Mouse (Mus musculus) MEL (cell line): ENCODE results near the gene Gm648. TPM values are rescaled to one million over a fixed set of nuclear protein-coding genes. Genes with fewer than 3 reads are reported as not detected.
A peak's percentile ranks its signal among the peaks of the same experiment; 100 is the strongest.

Source experiments
- DNase-seq: peaks from one replicate; pipeline ENCODE4 v3.0.0; 2011; ENCODE audit warnings: low read depth, low spot score
- H3K27ac ChIP-seq: 2 replicates; pipeline ENCODE4 v1.5.1; 2012; ENCODE audit warnings: low read depth, mild to moderate bottlenecking, control low read depth, low read length, moderate library complexity; ENCODE audit not compliant: control insufficient read depth
- H3K27me3 ChIP-seq, 2 experiments: fragments of 150-350 bp in 1 of 2; sonication (generic) in 1 of 2; 2 replicates each; pipeline ENCODE4 v1.6.1; 2012; ENCODE audit warnings: low read length in 2 of 2, mild to moderate bottlenecking in 2 of 2, improper control_type of control experiment in 1 of 2, moderate library complexity in 1 of 2; ENCODE audit not compliant: insufficient read depth in 2 of 2, control insufficient read depth in 1 of 2
- H3K36me3 ChIP-seq, 2 experiments: 2 replicates each; pipeline ENCODE4 v1.6.1; 2012 to 2014; ENCODE audit warnings: low read length in 2 of 2, improper control_type of control experiment in 1 of 2, inconsistent platforms in 1 of 2, mild to moderate bottlenecking in 1 of 2; ENCODE audit not compliant: insufficient read depth in 2 of 2, control insufficient read depth in 1 of 2
- H3K4me1 ChIP-seq, 2 experiments: fragments of 150-350 bp in 1 of 2; sonication (generic) in 1 of 2; 2 replicates each; pipeline ENCODE4 v1.6.1; 2012; ENCODE audit warnings: low read length in 2 of 2, improper control_type of control experiment in 1 of 2, mild to moderate bottlenecking in 1 of 2; ENCODE audit not compliant: insufficient read depth in 2 of 2, control insufficient read depth in 1 of 2
- H3K4me3 ChIP-seq, 2 experiments: fragments of 150-350 bp in 1 of 2; sonication (generic) in 1 of 2; 2 replicates each; pipeline ENCODE4 v1.5.1; 2012; ENCODE audit warnings: low read depth in 2 of 2, low read length in 2 of 2, mild to moderate bottlenecking in 2 of 2, moderate library complexity in 2 of 2, control low read depth in 1 of 2, improper control_type of control experiment in 1 of 2; ENCODE audit not compliant: control insufficient read depth in 1 of 2, insufficient read depth in 1 of 2
- H3K79me2 ChIP-seq: 2 replicates; pipeline ENCODE4 v1.6.1; 2012; ENCODE audit warnings: mild to moderate bottlenecking, low read length, moderate library complexity; ENCODE audit not compliant: control insufficient read depth, poor library complexity, insufficient read depth
- H3K9ac ChIP-seq: 2 replicates; pipeline ENCODE4 v1.6.1; 2012; ENCODE audit warnings: low read depth, mild to moderate bottlenecking, control low read depth, low read length, moderate library complexity; ENCODE audit not compliant: control insufficient read depth, poor library complexity, severe bottlenecking
- H3K9me3 ChIP-seq: fragments of 150-350 bp; sonication (generic); replicated peaks from 2 replicates; pipeline ENCODE4 v1.6.1; 2012; ENCODE audit warnings: mild to moderate bottlenecking, low read length, improper control_type of control experiment, moderate library complexity; ENCODE audit not compliant: insufficient read depth
- CHD2 ChIP-seq: IDR thresholded peaks from 2 replicates; pipeline ENCODE4 v1.6.1; 2011; ENCODE audit warnings: low read length, improper control_type of control experiment
- E2F4 ChIP-seq: IDR thresholded peaks from 2 replicates; pipeline ENCODE4 v1.6.1; 2011; ENCODE audit warnings: low read depth, low read length, improper control_type of control experiment, borderline replicate concordance
- ELF1 ChIP-seq: IDR thresholded peaks from 2 replicates; pipeline ENCODE4 v1.6.1; 2014; ENCODE audit warnings: low read depth, mild to moderate bottlenecking, inconsistent platforms, low read length, improper control_type of control experiment, moderate library complexity
- EP300 ChIP-seq, 2 experiments: IDR thresholded peaks; 2 replicates each; pipeline ENCODE4 v1.6.1; 2011; ENCODE audit warnings: improper control_type of control experiment in 2 of 2, low read length in 2 of 2, low read depth in 1 of 2, mild to moderate bottlenecking in 1 of 2
- GABPA ChIP-seq: IDR thresholded peaks from 2 replicates; pipeline ENCODE4 v1.6.1; 2012; ENCODE audit warnings: low read depth, mild to moderate bottlenecking, inconsistent platforms, low read length, improper control_type of control experiment, moderate library complexity
- GATA1 ChIP-seq: IDR thresholded peaks from 2 replicates; pipeline ENCODE4 v1.6.1; 2011; ENCODE audit warnings: low read depth, low read length, improper control_type of control experiment
- JUND ChIP-seq: IDR thresholded peaks from 2 replicates; pipeline ENCODE4 v1.6.1; 2011; ENCODE audit warnings: low read depth, mild to moderate bottlenecking, improper control_type of control experiment, low read length
- MAX ChIP-seq: IDR thresholded peaks from 2 replicates; pipeline ENCODE4 v1.6.1; 2011; ENCODE audit warnings: low read length, improper control_type of control experiment
- MAZ ChIP-seq: IDR thresholded peaks from 2 replicates; pipeline ENCODE4 v1.6.1; 2012; ENCODE audit warnings: low read depth, mild to moderate bottlenecking, inconsistent platforms, low read length, improper control_type of control experiment
- MEF2A ChIP-seq: IDR thresholded peaks from 2 replicates; pipeline ENCODE4 v1.6.1; 2014; ENCODE audit warnings: low read depth, mild to moderate bottlenecking, inconsistent platforms, low read length, improper control_type of control experiment; ENCODE audit not compliant: poor library complexity, insufficient replicate concordance, severe bottlenecking; ENCODE audit errors: extremely low read depth
- MYB ChIP-seq: IDR thresholded peaks from 2 replicates; pipeline ENCODE4 v1.6.1; 2011; ENCODE audit warnings: mild to moderate bottlenecking, low read depth, low read length, improper control_type of control experiment
- NELFE ChIP-seq: IDR thresholded peaks from 2 replicates; pipeline ENCODE4 v1.6.1; 2011; ENCODE audit warnings: low read depth, low read length, improper control_type of control experiment
- NRF1 ChIP-seq: IDR thresholded peaks from 2 replicates; pipeline ENCODE4 v1.6.1; 2014; ENCODE audit warnings: low read depth, mild to moderate bottlenecking, inconsistent platforms, low read length, improper control_type of control experiment, moderate library complexity; ENCODE audit not compliant: poor library complexity, insufficient read depth, severe bottlenecking
- POLR2A ChIP-seq, 2 experiments: IDR thresholded peaks; 2 replicates each; pipeline ENCODE4 v1.6.1; 2011 to 2012; ENCODE audit warnings: low read length in 2 of 2, mild to moderate bottlenecking in 2 of 2, control low read depth in 1 of 2, improper control_type of control experiment in 1 of 2, low read depth in 1 of 2, moderate library complexity in 1 of 2; ENCODE audit not compliant: control insufficient read depth in 1 of 2, insufficient read depth in 1 of 2, poor library complexity in 1 of 2
- POLR2AphosphoS5 ChIP-seq: IDR thresholded peaks from 2 replicates; pipeline ENCODE4 v1.6.1; 2012; ENCODE audit warnings: low read depth, borderline replicate concordance, mild to moderate bottlenecking, inconsistent platforms, low read length, moderate library complexity, mixed read lengths
- RAD21 ChIP-seq: IDR thresholded peaks from 2 replicates; pipeline ENCODE4 v1.6.1; 2011; ENCODE audit warnings: mild to moderate bottlenecking, low read depth, low read length, improper control_type of control experiment
- SMC3 ChIP-seq: IDR thresholded peaks from 2 replicates; pipeline ENCODE4 v1.6.1; 2011; ENCODE audit warnings: low read depth, low read length, improper control_type of control experiment
- TAL1 ChIP-seq: IDR thresholded peaks from 2 replicates; pipeline ENCODE4 v1.6.1; 2012; ENCODE audit warnings: mild to moderate bottlenecking, inconsistent platforms, low read length, moderate library complexity, mixed read lengths
- TBP ChIP-seq: IDR thresholded peaks from 2 replicates; pipeline ENCODE4 v1.8.0; 2011; ENCODE audit warnings: low read depth, low read length, improper control_type of control experiment
- TCF12 ChIP-seq: IDR thresholded peaks from 2 replicates; pipeline ENCODE4 v1.6.1; 2014; ENCODE audit warnings: low read depth, mild to moderate bottlenecking, inconsistent platforms, low read length, improper control_type of control experiment, moderate library complexity
- UBTF ChIP-seq: IDR thresholded peaks from 2 replicates; pipeline ENCODE4 v1.6.1; 2012; ENCODE audit warnings: low read depth, mild to moderate bottlenecking, inconsistent platforms, low read length, improper control_type of control experiment, moderate library complexity, borderline replicate concordance; ENCODE audit not compliant: insufficient read depth
- USF1 ChIP-seq: IDR thresholded peaks from 2 replicates; pipeline ENCODE4 v1.6.1; 2014; ENCODE audit warnings: low read depth, mild to moderate bottlenecking, inconsistent platforms, low read length, improper control_type of control experiment, moderate library complexity
- ZMIZ1 ChIP-seq: IDR thresholded peaks from 2 replicates; pipeline ENCODE4 v1.6.1; 2012; ENCODE audit warnings: low read depth, mild to moderate bottlenecking, inconsistent platforms, low read length, improper control_type of control experiment, moderate library complexity
- ZNF384 ChIP-seq: IDR thresholded peaks from 2 replicates; pipeline ENCODE4 v1.6.1; 2012; ENCODE audit warnings: low read depth, mild to moderate bottlenecking, inconsistent platforms, low read length, improper control_type of control experiment
- polyA plus RNA-seq, 2 experiments: library from polyadenylated mRNA; stranded (reverse) in 1 of 2; unstranded in 1 of 2; fragments of >175 nt in 1 of 2; fragments of >200 nt in 1 of 2; gene quantifications; 2 replicates each; pipeline versions ENCODE4 v1.2.1 to v1.2.4; 2012; ENCODE audit warnings: low replicate concordance in 2 of 2, low read depth in 1 of 2; ENCODE audit not compliant: insufficient read length in 2 of 2, insufficient read depth in 1 of 2, missing spikeins in 1 of 2
- total RNA-seq: library from RNA; depleted of rRNA; stranded (reverse); fragments of 300-350 nt; gene quantifications from 2 replicates; pipeline ENCODE4 v1.2.3, GENCODE M21; 2012

Gene Gm648
- total and polyA plus RNA-seq, 3 experiments = 0.08 TPM; not detected in 2

GRCm38 (mm10) chrX:56597219-56597886, 47.9 kb upstream of the Gm648 start:
- peaks cover 0 to 5% of the 10 kb centered on the region in 2 experiments; a peak in 2 of 4 replicates for H3K4me1 ChIP-seq
- TF ChIP-seq SMC3 = no peak
- peak; percentile 10; the same call in 1 of the 2 replicates for TF ChIP-seq MAX
- H3K4me3 ChIP-seq = peak overlapping the region; percentile 69 to 77
- H3K9ac ChIP-seq = peak overlapping the region; percentile 89
- no peak for DNase-seq
- peaks cover 15% of the 10 kb centered on the region for H3K79me2 ChIP-seq
- H3K36me3 ChIP-seq = peaks cover 0 to 3% of the 10 kb centered on the region in 2 experiments; a peak in 1 of 4 replicates
- H3K27me3 ChIP-seq = no peaks in the 10 kb centered on the region
- peak overlapping the region; percentile 15 for H3K27ac ChIP-seq
- no peaks in the 10 kb centered on the region for H3K9me3 ChIP-seq

DNA sequence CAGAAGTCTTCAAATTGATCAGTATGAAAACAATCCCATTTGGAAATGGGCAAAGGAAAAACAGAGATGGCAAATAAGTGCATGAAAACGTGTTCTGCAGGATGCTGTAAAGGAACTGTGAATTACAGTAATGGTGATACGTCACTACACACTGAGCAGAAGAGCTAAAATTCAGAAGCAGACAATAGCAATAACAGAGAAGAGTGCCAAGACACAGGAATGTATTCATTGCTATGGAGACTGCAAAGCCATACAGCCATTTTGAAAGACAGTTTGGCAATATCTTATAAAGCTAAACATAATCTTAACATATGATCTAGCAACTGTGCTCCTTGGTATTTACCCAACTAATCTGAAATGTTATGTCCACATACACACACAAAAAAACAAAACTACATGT, 28.8 kb upstream of the Gm648 start:
- no peak overlapping the region for H3K9ac ChIP-seq
- H3K36me3 ChIP-seq = no peaks in the 10 kb centered on the region
- no peak for DNase-seq
- H3K79me2 ChIP-seq = no peaks in the 10 kb centered on the region
- TF ChIP-seq POLR2AphosphoS5 (no peak), POLR2A (IDR thresholded peaks at IDR 0.05; ENCODE audit: control insufficient read depth in 1 of 2, insufficient read depth in 1 of 2, low read depth in 1 of 2, low read length in 2 of 2, poor library complexity in 1 of 2) (no peak), SMC3 (no peak), UBTF (no peak), ZMIZ1 (no peak), USF1 (no peak), MYB (no peak), TCF12 (no peak)
- TF ChIP-seq, all 39 proteins: peak for 0
- no peaks in the 10 kb centered on the region for H3K9me3 ChIP-seq
- H3K4me3 ChIP-seq = no peak overlapping the region
- no peak overlapping the region for H3K27ac ChIP-seq
- no peaks in the 10 kb centered on the region for H3K27me3 ChIP-seq
- no peaks in the 10 kb centered on the region for H3K4me1 ChIP-seq

GRCm38 (mm10) chrX:56572465-56572864, 23.1 kb upstream of the Gm648 start:
- no peaks in the 10 kb centered on the region for H3K79me2 ChIP-seq
- no peak overlapping the region for H3K9ac ChIP-seq
- H3K27me3 ChIP-seq = no peaks in the 10 kb centered on the region
- H3K4me1 ChIP-seq = no peaks in the 10 kb centered on the region
- H3K9me3 ChIP-seq = no peaks in the 10 kb centered on the region
- no peak overlapping the region for H3K27ac ChIP-seq
- no peak overlapping the region for H3K4me3 ChIP-seq
- peak; percentile 54 for DNase-seq
- no peaks in the 10 kb centered on the region for H3K36me3 ChIP-seq
- no peak for TF ChIP-seq POLR2A (IDR thresholded peaks at IDR 0.05; ENCODE audit: control insufficient read depth in 1 of 2, insufficient read depth in 1 of 2, low read depth in 1 of 2, low read length in 2 of 2, poor library complexity in 1 of 2)
- peak; percentile 81 for TF ChIP-seq SMC3
- TF ChIP-seq CHD2 = no peak
- TF ChIP-seq MYB = no peak
- no peak for TF ChIP-seq UBTF
- TF ChIP-seq TAL1 = no peak
- TF ChIP-seq ELF1 = no peak
- no peak for TF ChIP-seq TBP
- TF ChIP-seq ZNF384 = no peak
- no peak for TF ChIP-seq E2F4
- TF ChIP-seq NELFE = no peak
- TF ChIP-seq RAD21 = peak; percentile 72
- no peak for TF ChIP-seq MAZ
- TF ChIP-seq GABPA = no peak
- TF ChIP-seq EP300 (IDR thresholded peaks at IDR 0.05; ENCODE audit: low read depth in 1 of 2, low read length in 2 of 2) = no peak
- TF ChIP-seq MEF2A = no peak
- TF ChIP-seq JUND = no peak
- no peak for TF ChIP-seq NRF1
- TF ChIP-seq GATA1 = no peak
